Mouse (Mus musculus) C2C12 (cell line): ENCODE measurements around the gene Arhgap28. TPM values are rescaled to one million over a fixed set of nuclear protein-coding genes. Genes with fewer than 3 reads are reported as not detected.

ENCODE experiments used
- H3K27me3 ChIP-seq: one replicate; pipeline ENCODE4 v1.6.1; 2011; ENCODE audit not compliant: control insufficient read depth, insufficient read depth, insufficient read length
- H3K36me3 ChIP-seq: one replicate; pipeline ENCODE4 v1.6.1; 2011; ENCODE audit not compliant: control insufficient read depth, insufficient read depth
- H3K4me3 ChIP-seq: one replicate; pipeline ENCODE4 v1.5.1; 2011; ENCODE audit warnings: mild to moderate bottlenecking, control low read depth; ENCODE audit not compliant: poor library complexity, insufficient read depth, severe bottlenecking
- H3K79me2 ChIP-seq: one replicate; pipeline ENCODE4 v1.6.1; 2011; ENCODE audit not compliant: control insufficient read depth, insufficient read depth
- H3K79me3 ChIP-seq: one replicate; pipeline ENCODE4 v1.6.1; 2011; ENCODE audit warnings: low read depth, control low read depth
- H3ac ChIP-seq: one replicate; pipeline ENCODE3; 2011; ENCODE audit warnings: low read depth; ENCODE audit not compliant: control insufficient read depth, insufficient read length
- CEBPB ChIP-seq: IDR thresholded peaks from one replicate; pipeline ENCODE4 v1.6.1; 2011; ENCODE audit warnings: low read depth, mild to moderate bottlenecking, control low read depth, moderate library complexity
- CTCF ChIP-seq: IDR thresholded peaks from one replicate; pipeline ENCODE4 v1.5.1; 2011; ENCODE audit not compliant: control insufficient read depth, insufficient read depth, insufficient read length
- FOSL1 ChIP-seq: IDR thresholded peaks from one replicate; pipeline ENCODE4 v1.8.0; 2011; ENCODE audit warnings: mild to moderate bottlenecking, low read length; ENCODE audit not compliant: poor library complexity, insufficient read depth, severe bottlenecking
- MAX ChIP-seq: IDR thresholded peaks from one replicate; pipeline ENCODE4 v1.6.1; 2011; ENCODE audit warnings: mild to moderate bottlenecking, control low read depth
- MYOD1 ChIP-seq: IDR thresholded peaks from one replicate; pipeline ENCODE4 v1.6.1; 2011; ENCODE audit warnings: low read depth; ENCODE audit not compliant: control insufficient read depth, insufficient read length
- MYOG ChIP-seq: IDR thresholded peaks from one replicate; pipeline ENCODE4 v1.6.1; 2011; ENCODE audit not compliant: control insufficient read depth, insufficient read length; ENCODE audit errors: extremely low read depth
- USF1 ChIP-seq: IDR thresholded peaks from one replicate; pipeline ENCODE4 v1.6.1; 2011; ENCODE audit warnings: low read depth, mild to moderate bottlenecking, control low read depth, moderate library complexity
- polyA plus RNA-seq: library from polyadenylated mRNA; unstranded; fragments of >200 nt; fragmentation: generic; extraction: Trizol; gene quantifications from one replicate; pipeline ENCODE4 v1.2.1, GENCODE M21; 2012; ENCODE audit warnings: missing spikeins

The Arhgap28 gene
- polyA plus RNA-seq, 1 experiment: 4.3 TPM

DNA sequence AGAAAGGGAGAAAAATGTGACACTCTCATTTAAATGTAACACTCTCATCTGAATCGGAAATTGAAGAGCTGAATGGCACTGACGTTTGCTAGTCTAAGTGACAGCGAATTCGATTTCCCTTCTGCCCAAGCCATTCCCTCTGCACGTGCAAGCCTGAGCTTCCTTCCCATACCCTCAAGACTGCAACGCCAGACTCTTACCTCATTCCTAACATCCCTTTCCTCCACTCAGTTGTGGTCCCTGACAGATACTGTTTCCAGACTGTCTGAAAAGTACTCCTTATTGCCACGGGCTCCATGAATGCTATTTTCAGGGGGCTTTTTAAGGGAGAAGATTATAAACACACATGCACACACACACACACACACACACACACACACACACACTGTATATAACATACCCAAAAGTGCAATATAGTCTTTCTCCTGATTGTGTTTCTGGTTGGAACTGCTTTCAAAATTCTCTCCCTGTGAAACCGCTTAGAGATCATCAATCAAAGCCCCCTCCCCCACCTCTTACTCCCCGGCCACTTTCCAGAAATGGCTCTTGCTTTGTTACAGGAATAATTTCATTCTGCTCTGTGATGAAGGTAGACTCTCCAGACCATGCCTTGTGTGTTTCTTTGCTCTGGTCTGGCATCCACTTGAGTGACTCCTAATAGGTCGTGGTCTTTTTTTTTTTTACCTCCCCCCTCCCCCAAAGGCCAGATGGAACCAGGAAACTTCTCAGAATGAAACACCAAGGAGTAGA lies 836 bp upstream of the Arhgap28 start:
- no peaks in the 10 kb centered on the region for H3K27me3 ChIP-seq
- no peak for TF ChIP-seq MYOG
- no peak for TF ChIP-seq MYOD1
- TF ChIP-seq MAX: no peak
- TF ChIP-seq CEBPB: no peak
- H3K4me3 ChIP-seq: peak overlapping the region; percentile 46
- H3ac ChIP-seq: no peak overlapping the region
- H3K79me3 ChIP-seq: no peaks in the 10 kb centered on the region
- peaks cover 26% of the 10 kb centered on the region for H3K79me2 ChIP-seq
- H3K36me3 ChIP-seq: no peaks in the 10 kb centered on the region

GRCm38 (mm10) chr17:68002608-68003595 lies 1.0 kb downstream of the Arhgap28 start:
- peaks cover 45% of the 10 kb centered on the region for H3K79me2 ChIP-seq
- H3K79me3 ChIP-seq: peaks cover 4% of the 10 kb centered on the region
- H3K4me3 ChIP-seq: peak overlapping the region; percentile 46
- TF ChIP-seq MYOD1: peak; percentile 64
- TF ChIP-seq CEBPB: no peak
- no peaks in the 10 kb centered on the region for H3K27me3 ChIP-seq
- no peak overlapping the region for H3ac ChIP-seq
- H3K36me3 ChIP-seq: no peaks in the 10 kb centered on the region

DNA sequence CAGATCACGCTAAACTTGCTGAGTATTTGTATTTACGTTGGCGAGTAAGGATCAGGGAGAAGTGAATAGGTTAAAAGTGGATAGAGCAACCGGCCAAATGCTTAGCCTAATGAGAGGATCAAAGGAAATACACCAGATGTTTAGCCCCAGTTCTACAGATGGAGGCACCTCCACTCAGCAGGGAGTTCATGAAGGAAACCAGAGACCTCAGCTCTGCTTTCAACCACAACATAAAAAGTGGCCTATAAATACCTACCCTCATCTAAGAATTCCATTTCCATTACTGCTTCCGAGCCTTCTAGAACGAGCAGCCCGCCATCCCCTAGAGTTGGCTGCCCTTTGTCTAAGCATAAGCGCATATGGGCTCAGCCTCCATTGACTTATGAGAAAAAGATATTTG lies 4.1 kb downstream of the Arhgap28 start:
- TF ChIP-seq USF1 (no peak), CEBPB (no peak), MYOG (no peak), MYOD1 (no peak), MAX (no peak), FOSL1 (no peak)
- Histone ChIP-seq H3K27me3 (no peaks in the 10 kb centered on the region), H3K36me3 (no peaks in the 10 kb centered on the region), H3K79me2 (peaks cover 60% of the 10 kb centered on the region), H3K4me3 (no peak overlapping the region), H3K79me3 (peaks cover 4% of the 10 kb centered on the region), H3ac (no peak overlapping the region)

DNA sequence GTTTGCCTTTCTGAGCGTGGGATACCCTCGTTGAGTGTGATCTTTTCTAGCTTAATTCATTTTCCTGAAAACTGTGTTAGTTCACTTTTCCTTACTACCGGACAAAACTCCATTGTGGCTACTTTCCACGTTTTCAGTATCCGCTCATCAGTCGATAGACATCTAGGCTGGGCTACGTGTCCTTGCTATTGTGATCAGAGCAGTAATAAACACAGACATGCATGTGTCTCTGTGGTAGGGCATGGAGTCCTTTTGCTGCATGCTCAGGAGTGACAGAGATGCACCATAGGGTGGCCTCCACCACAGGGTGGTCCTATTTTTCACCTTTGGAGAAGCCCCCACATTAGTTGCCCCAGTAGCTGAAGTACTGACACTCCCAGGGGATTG lies 7.2 kb downstream of the Arhgap28 start:
- Histone ChIP-seq H3K36me3 (no peaks in the 10 kb centered on the region), H3K79me2 (peaks cover 73% of the 10 kb centered on the region), H3K27me3 (no peaks in the 10 kb centered on the region), H3K79me3 (peaks cover 5% of the 10 kb centered on the region), H3ac (no peak overlapping the region), H3K4me3 (no peak overlapping the region)
- TF ChIP-seq MYOD1 (no peak), CTCF (no peak), CEBPB (no peak), MYOG (no peak), USF1 (no peak), MAX (no peak), FOSL1 (no peak)

- no peak overlapping the region for H3K4me3 ChIP-seq
- TF ChIP-seq MYOD1 (peak; percentile 90), CTCF (no peak), FOSL1 (no peak), CEBPB (no peak), USF1 (peak; percentile 52)
- peaks cover 73% of the 10 kb centered on the region for H3K79me2 ChIP-seq
- H3K79me3 ChIP-seq: peaks cover 5% of the 10 kb centered on the region
- no peaks in the 10 kb centered on the region for H3K36me3 ChIP-seq
- no peaks in the 10 kb centered on the region for H3K27me3 ChIP-seq
- H3ac ChIP-seq: no peak overlapping the region
These were observed 7.7 kb downstream of the Arhgap28 start for GRCm38 (mm10) chr17:67996097-67996768.
